Mouse (Mus musculus) stomach, postnatal 0 days (tissue): ENCODE data around the gene Mms19. TPM values are rescaled to one million over a fixed set of nuclear protein-coding genes. Genes with fewer than 3 reads are reported as not detected.

Experiments
- ATAC-seq: fragments of 200-750 bp; cut with Nextera tagmentation; 2 replicates; pipeline ENCODE4 v1.8.0; 2017; ENCODE audit not compliant: low FRiP score, low TSS enrichment
- DNase-seq: peaks from one replicate; pipeline ENCODE4 v3.0.0-alpha.2; 2016; ENCODE audit warnings: low spot score
- H3K27ac ChIP-seq: fragments of 300-500 bp; sonication (generic); replicated peaks from 2 replicates; pipeline ENCODE4 v1.5.1; 2014; ENCODE audit warnings: mild to moderate bottlenecking, control low read depth
- H3K27me3 ChIP-seq: fragments of 300-500 bp; sonication (generic); 2 replicates; pipeline ENCODE4 v1.6.1; 2014; ENCODE audit warnings: low read length; ENCODE audit not compliant: control insufficient read depth, insufficient read depth
- H3K36me3 ChIP-seq: fragments of 300-500 bp; sonication (generic); 2 replicates; pipeline ENCODE4 v1.6.1; 2014; ENCODE audit warnings: low read length, mixed read lengths; ENCODE audit not compliant: control insufficient read depth, insufficient read depth
- H3K4me1 ChIP-seq: fragments of 300-500 bp; sonication (generic); replicated peaks from 2 replicates; pipeline ENCODE4 v1.6.1; 2014; ENCODE audit warnings: antibody characterized with exemption; ENCODE audit not compliant: control insufficient read depth, insufficient read depth
- H3K4me2 ChIP-seq: fragments of 300-500 bp; sonication (generic); replicated peaks from 2 replicates; pipeline ENCODE4 v1.6.1; 2014; ENCODE audit warnings: low read depth, mild to moderate bottlenecking, control low read depth, moderate library complexity
- H3K4me3 ChIP-seq: fragments of 300-500 bp; sonication (generic); 2 replicates; pipeline ENCODE4 v1.5.1; 2014; ENCODE audit warnings: low read depth, low read length, control low read depth
- H3K9ac ChIP-seq: fragments of 300-500 bp; sonication (generic); 2 replicates; pipeline ENCODE4 v1.6.1; 2014; ENCODE audit warnings: mild to moderate bottlenecking, low read length, control low read depth, mixed read lengths
- H3K9me3 ChIP-seq: fragments of 300-500 bp; sonication (generic); 2 replicates; pipeline ENCODE4 v1.6.1; 2016; ENCODE audit warnings: low read length; ENCODE audit not compliant: control insufficient read depth
- CTCF ChIP-seq: IDR thresholded peaks from 2 replicates; pipeline ENCODE4 v1.5.1; 2016; ENCODE audit warnings: antibody characterized with exemption, low read depth, mild to moderate bottlenecking, moderate library complexity
- EP300 ChIP-seq: optimal IDR thresholded peaks from 2 replicates; pipeline ENCODE3; 2016; ENCODE audit warnings: antibody characterized with exemption
- WGBS: fragments of 180-500 bp; shearing (Covaris S2); extraction: QIAGEN DNeasy Blood & Tissue Kit; methylation state at CpG from one replicate; pipeline ENCODE4 v1.1.7; 2014; 5-methylcytosine and 5-hydroxymethylcytosine counted together
- polyA plus RNA-seq: library from polyadenylated mRNA; unstranded; fragments of >200 nt; fragmentation: Nextera tagmentation; extraction: Ambion mirVana; gene quantifications from 2 replicates; pipeline ENCODE4 v1.2.1, GENCODE M21; 2015

Gene Mms19
- polyA plus RNA-seq, 1 experiment from 2014 or later = 10.2 TPM

GRCm38 (mm10) chr19:42010436-42010835 lies 29.5 kb upstream of the Mms19 start:
- Histone ChIP-seq H3K9me3 (no peaks in the 10 kb centered on the region), H3K27ac (no peak overlapping the region), H3K4me1 (no peaks in the 10 kb centered on the region), H3K4me2 (no peak overlapping the region), H3K36me3 (no peaks in the 10 kb centered on the region), H3K4me3 (no peak overlapping the region), H3K27me3 (no peaks in the 10 kb centered on the region), H3K9ac (no peak overlapping the region)
- WGBS = 64% methylated on average over 4 of the region's 4 CpGs
- TF ChIP-seq EP300 (no peak), CTCF (no peak)
- DNase-seq = no peak
- no peak for ATAC-seq

GRCm38 (mm10) chr19:42009067-42009466 lies 28.1 kb upstream of the Mms19 start:
- 35% methylated on average over 7 of the region's 7 CpGs for WGBS
- no peak overlapping the region for H3K4me2 ChIP-seq
- no peak overlapping the region for H3K27ac ChIP-seq
- no peaks in the 10 kb centered on the region for H3K36me3 ChIP-seq
- TF ChIP-seq CTCF (no peak), EP300 (no peak)
- H3K27me3 ChIP-seq = no peaks in the 10 kb centered on the region
- H3K9me3 ChIP-seq = no peaks in the 10 kb centered on the region
- no peak overlapping the region for H3K9ac ChIP-seq
- no peak overlapping the region for H3K4me3 ChIP-seq
- H3K4me1 ChIP-seq = no peaks in the 10 kb centered on the region
- DNase-seq = no peak
- no peak for ATAC-seq

- Histone ChIP-seq H3K27me3 (no peaks in the 10 kb centered on the region), H3K4me3 (no peak overlapping the region), H3K4me1 (no peaks in the 10 kb centered on the region), H3K9ac (no peak overlapping the region), H3K36me3 (no peaks in the 10 kb centered on the region), H3K4me2 (no peak overlapping the region), H3K27ac (no peak overlapping the region), H3K9me3 (no peaks in the 10 kb centered on the region)
- WGBS = 66% methylated on average over 3 of the region's 3 CpGs
- DNase-seq (no peak), ATAC-seq (no peak)
- no peak for TF ChIP-seq EP300
- no peak for TF ChIP-seq CTCF
These were observed 27.6 kb upstream of the Mms19 start for GRCm38 (mm10) chr19:42008586-42008985.

- Histone ChIP-seq H3K27me3 (no peaks in the 10 kb centered on the region), H3K9ac (no peak overlapping the region), H3K9me3 (no peaks in the 10 kb centered on the region), H3K4me1 (no peaks in the 10 kb centered on the region), H3K4me3 (no peak overlapping the region), H3K27ac (no peak overlapping the region), H3K36me3 (no peaks in the 10 kb centered on the region), H3K4me2 (no peak overlapping the region)
- DNase-seq (no peak), ATAC-seq (no peak)
- WGBS = 61% methylated on average over 8 of the region's 8 CpGs
- no peak for TF ChIP-seq CTCF
- no peak for TF ChIP-seq EP300
These were observed 25.6 kb upstream of the Mms19 start for GRCm38 (mm10) chr19:42006568-42006967.

GRCm38 (mm10) chr19:42005616-42006015 lies 24.7 kb upstream of the Mms19 start:
- H3K4me1 ChIP-seq = 0 out of 2 replicates have a peak, but pooled peaks cover 5% of the 10 kb centered on the region

GRCm38 (mm10) chr19:42004258-42004657 lies 23.3 kb upstream of the Mms19 start:
- no peaks in the 10 kb centered on the region for H3K9me3 ChIP-seq
- H3K36me3 ChIP-seq = no peaks in the 10 kb centered on the region
- H3K9ac ChIP-seq = peak overlapping the region; percentile 43; the same call in 1 of the 2 replicates
- H3K4me1 ChIP-seq = peaks cover 5% of the 10 kb centered on the region; the same call in 1 of the 2 replicates
- no peak for TF ChIP-seq EP300
- TF ChIP-seq CTCF = no peak
- DNase-seq = no peak
- no peak for ATAC-seq
- H3K27me3 ChIP-seq = no peaks in the 10 kb centered on the region
- no peak overlapping the region for H3K4me2 ChIP-seq
- H3K27ac ChIP-seq = no peak overlapping the region; the same call in 1 of the 2 replicates
- 52% methylated on average over 6 of the region's 6 CpGs for WGBS
- no peak overlapping the region for H3K4me3 ChIP-seq

More at GRCm38 (mm10) chr19:42005616-42006015, 24.7 kb upstream of the Mms19 start:
- Histone ChIP-seq H3K9ac (no peak overlapping the region), H3K4me2 (no peak overlapping the region), H3K36me3 (no peaks in the 10 kb centered on the region), H3K4me3 (no peak overlapping the region), H3K27ac (no peak overlapping the region), H3K9me3 (no peaks in the 10 kb centered on the region), H3K27me3 (no peaks in the 10 kb centered on the region)
- DNase-seq = no peak
- 55% methylated on average over 3 of the region's 3 CpGs for WGBS
- TF ChIP-seq CTCF (no peak), EP300 (no peak)
- no peak for ATAC-seq
